Mouse (Mus musculus) inflammation-experienced regulatory T-cells, adult 16 weeks (primary cell): Measurements from ENCODE around the gene Krt87. TPM values are rescaled to one million over a fixed set of nuclear protein-coding genes. Genes with fewer than 3 reads are reported as not detected.

ENCODE experiments used
- polyA plus RNA-seq: library from polyadenylated mRNA; unstranded; fragments of 100-300 nt; shearing (Covaris generic); gene quantifications from one replicate; pipeline ENCODE4 v1.2.1, GENCODE M21; 2017

The Krt87 gene
- 0.66 TPM for polyA plus RNA-seq

DNA sequence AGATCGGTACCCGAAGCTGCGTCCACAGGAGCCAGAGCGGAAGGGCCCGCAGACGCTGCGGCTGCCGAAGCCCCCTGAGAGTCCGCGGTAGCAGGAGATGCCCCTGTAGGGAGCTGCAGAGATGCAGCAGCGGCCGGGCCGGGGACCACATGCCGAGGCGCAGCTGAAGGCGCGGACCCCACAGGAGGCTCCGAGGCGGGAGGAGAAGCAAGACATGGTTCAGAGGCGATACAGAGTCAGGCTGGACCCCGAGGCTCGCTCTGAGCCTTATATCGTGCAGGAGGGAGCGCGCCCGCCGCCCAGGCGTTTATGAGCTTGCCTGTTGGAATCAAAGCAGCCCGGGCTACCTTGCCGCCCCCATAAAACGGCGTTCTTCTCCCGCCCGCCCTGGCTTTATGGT is at the start of gene Krt87:
Gene Krt87 (minus strand): TSS at position 250 of the 400 bp plus-strand sequence.

GRCm38 (mm10) chr15:101472952-101473528 is 34.4 kb upstream of the Krt87 start, which contains the start of gene Krt86:
Gene Krt86, plus strand, starts transcription at chr15:101473478.

GRCm38 (mm10) chr15:101463651-101464050 is 25.0 kb upstream of the Krt87 start, which contains the start of gene Krt81:
Gene Krt81, minus strand, starts transcription at chr15:101463751.

DNA sequence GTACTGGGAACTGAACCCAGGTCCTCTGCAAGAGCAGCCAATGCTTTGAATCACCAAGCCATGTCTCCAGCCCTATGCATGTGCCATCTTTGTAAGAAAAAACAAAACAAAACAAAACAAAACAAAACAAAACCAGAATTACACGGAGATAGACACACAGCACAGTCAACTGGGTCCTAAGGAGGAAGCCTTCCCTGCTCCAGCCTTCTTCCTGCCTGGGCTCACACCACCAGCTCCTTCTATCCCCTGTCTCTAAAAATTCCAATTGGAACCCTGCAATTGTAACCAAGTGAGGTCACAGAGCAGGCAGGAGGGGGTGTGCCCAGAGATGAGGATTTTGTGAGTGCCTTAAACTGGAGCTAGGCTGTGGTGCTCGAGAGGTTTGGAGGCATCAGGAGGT is 8.8 kb upstream of the Krt87 start, which contains the start of gene Krt88:
Gene Krt88 (plus strand): TSS at position 301 of the 400 bp plus-strand sequence.

DNA sequence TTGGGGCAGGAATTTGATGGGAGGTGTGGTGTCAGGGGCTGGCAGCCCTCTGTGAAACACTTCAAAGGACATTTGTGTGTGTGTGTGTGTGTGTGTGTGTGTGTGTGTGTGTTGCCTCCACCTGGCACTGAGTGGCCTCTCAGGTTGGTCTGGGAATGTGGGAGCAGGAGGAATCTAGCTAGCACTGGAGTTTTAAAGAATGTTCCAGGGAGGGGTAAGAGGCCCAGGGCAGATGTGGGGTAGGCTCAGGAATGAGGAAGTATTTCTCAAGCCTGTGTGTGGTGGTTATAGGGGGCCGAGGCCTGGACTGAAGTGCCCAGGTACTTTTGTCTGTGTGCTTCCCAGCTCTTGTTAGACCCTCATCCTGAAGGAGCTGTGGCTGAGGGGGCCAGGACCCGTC is 27.8 kb downstream of the Krt87 start, which contains the start of gene Krt7:
Gene Krt7 (plus strand): TSS at position 269 of the 400 bp plus-strand sequence.

Other genes starting within 250 kb of the Krt87 start
- 0.18 TPM for gene Grasp, start 214.6 kb downstream of the Krt87 start, polyA plus RNA-seq
- gene Nr4a1, start 184.5 kb downstream of the Krt87 start, polyA plus RNA-seq: 95.4 TPM
- 81.6 TPM for gene Atg101, start 154.5 kb downstream of the Krt87 start, polyA plus RNA-seq
- 0.26 TPM for gene 6030408B16Rik, start 145.6 kb downstream of the Krt87 start, polyA plus RNA-seq
- gene Krt80, start 68.6 kb downstream of the Krt87 start, polyA plus RNA-seq: 0.23 TPM
- gene Krt7, start 27.8 kb downstream of the Krt87 start, polyA plus RNA-seq: not detected
- not detected for gene Krt88, start 8.9 kb upstream of the Krt87 start, polyA plus RNA-seq
- gene Krt81, start 24.9 kb upstream of the Krt87 start, polyA plus RNA-seq: not detected
- gene Krt86, start 34.7 kb upstream of the Krt87 start, polyA plus RNA-seq: not detected
- gene Krt83, start 52.7 kb upstream of the Krt87 start, polyA plus RNA-seq: 6.9 TPM
- gene Gm49425, start 78.5 kb upstream of the Krt87 start, polyA plus RNA-seq: not detected
- not detected for gene Krt84, start 94.0 kb upstream of the Krt87 start, polyA plus RNA-seq
- gene Krt82, start 111.9 kb upstream of the Krt87 start, polyA plus RNA-seq: not detected
- not detected for gene Krt90, start 124.1 kb upstream of the Krt87 start, polyA plus RNA-seq
- gene Krt75, start 135.1 kb upstream of the Krt87 start, polyA plus RNA-seq: not detected
- not detected for gene Gm5414, start 189.4 kb upstream of the Krt87 start, polyA plus RNA-seq
- not detected for gene Gm5478, start 208.6 kb upstream of the Krt87 start, polyA plus RNA-seq
- not detected for gene Krt6b, start 241.5 kb upstream of the Krt87 start, polyA plus RNA-seq